Mouse (Mus musculus) cerebellum, adult 11-12 months (tissue): Measurements from ENCODE around the gene Snx29.

Source experiments
- DNase-seq: peaks from one replicate; pipeline ENCODE4 v3.0.0; 2022

The Snx29 gene

DNA sequence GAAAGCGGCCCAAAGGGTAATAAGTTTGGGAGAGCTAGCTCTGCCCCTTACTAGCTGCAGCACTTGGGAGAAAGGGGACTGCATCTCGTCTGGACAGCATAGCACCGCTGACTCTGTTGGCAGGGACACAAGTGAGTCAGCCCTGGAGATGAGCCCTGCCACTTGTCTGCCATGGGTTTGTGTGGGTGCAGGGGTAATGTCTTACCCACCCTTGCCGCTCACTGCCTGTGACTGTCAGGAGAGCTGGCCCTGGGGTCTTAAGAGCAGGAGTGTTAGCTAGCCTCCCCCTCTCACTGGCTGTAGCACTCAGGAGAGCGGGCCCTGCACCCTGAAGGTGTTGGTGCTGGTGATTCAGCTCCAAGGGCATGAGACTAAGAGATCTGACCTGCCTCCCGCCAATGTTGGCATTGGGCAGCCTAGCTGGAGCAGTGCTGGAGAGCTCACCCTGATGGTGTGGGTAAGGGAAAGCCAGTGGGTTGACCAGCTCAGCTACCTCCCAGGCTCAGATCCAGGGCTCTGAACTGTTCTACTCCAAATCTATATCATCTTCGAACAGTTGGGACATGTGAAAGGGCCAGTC lies 479.3 kb downstream of the Snx29 start:
- DNase-seq: no peak
